Mouse (Mus musculus): ENCODE data around the gene Klrc3. TPM values are rescaled to one million over a fixed set of nuclear protein-coding genes. Genes with fewer than 3 reads are reported as not detected.
"Not testable (repeated sequence)": the region's sequence is repeated elsewhere in the genome, so short reads cannot be mapped to it uniquely, and the experiment has no call there.

The Klrc3 gene
- not detected in 2 replicates for polyA plus RNA-seq (2015; fragmentation: Nextera tagmentation; extraction: Ambion mirVana)

DNA sequence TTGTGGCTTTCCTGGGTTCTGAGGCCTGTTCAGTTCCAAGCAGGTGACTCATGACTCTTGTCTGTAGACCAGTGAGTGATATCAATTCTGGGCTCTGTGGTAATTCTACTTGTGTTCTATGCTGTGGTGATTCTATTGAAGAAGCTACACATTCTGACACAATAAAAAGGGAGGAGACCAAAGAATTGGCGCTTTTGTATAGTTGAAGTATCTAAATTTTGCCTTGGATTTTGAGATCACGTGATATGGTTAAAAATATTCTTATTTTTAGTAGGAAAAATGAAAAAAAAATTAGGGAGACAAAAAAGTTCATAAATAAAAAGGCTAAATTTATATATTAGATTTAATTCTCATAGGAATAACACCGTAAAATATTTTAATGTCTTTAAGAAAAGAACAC is at the start of gene Klrc3:
TSS of gene Klrc3 (minus strand) at position 101 of the 400 bp plus-strand sequence.
- H3K36me3 ChIP-seq (replicated peaks): not testable (repeated sequence)
- WGBS: 88% methylated on average over 3 of the region's 3 CpGs

DNA sequence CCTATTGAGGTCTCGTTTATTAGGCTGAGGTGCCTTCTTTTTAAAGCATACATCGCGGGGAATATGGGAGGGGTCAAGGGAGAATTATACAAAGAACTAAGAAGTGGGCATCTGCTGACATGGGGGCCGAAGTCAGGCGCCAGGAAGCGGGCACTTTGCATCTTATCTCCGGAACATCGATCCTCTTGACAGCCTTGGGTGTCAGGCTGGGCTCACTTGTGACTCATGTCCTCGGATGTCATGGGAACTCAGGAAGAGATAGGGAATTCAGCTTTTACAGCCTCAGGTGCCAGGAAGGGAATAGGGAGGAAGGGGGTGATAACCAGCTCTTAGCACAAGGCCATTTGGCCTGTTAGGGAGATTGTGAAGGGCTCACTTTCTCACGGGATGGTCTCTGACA is 48.3 kb upstream of the Klrc3 start:
- not testable (repeated sequence) for H3K36me3 ChIP-seq (replicated peaks); H3K4me2 ChIP-seq; H3K4me1 ChIP-seq; H3K27me3 ChIP-seq (replicated peaks); H3K4me3 ChIP-seq; H3K9me3 ChIP-seq; ATAC-seq (replicated peaks); H3K9ac ChIP-seq; H3K27ac ChIP-seq
- 87% methylated on average over 10 of the region's 10 CpGs for WGBS

More for the DNA sequence above, at the start of gene Klrc3:
- not testable (repeated sequence) for H3K4me2 ChIP-seq; ATAC-seq (replicated peaks); H3K9ac ChIP-seq; H3K4me3 ChIP-seq; H3K4me1 ChIP-seq; H3K9me3 ChIP-seq; H3K27ac ChIP-seq; H3K27me3 ChIP-seq (replicated peaks)

DNA sequence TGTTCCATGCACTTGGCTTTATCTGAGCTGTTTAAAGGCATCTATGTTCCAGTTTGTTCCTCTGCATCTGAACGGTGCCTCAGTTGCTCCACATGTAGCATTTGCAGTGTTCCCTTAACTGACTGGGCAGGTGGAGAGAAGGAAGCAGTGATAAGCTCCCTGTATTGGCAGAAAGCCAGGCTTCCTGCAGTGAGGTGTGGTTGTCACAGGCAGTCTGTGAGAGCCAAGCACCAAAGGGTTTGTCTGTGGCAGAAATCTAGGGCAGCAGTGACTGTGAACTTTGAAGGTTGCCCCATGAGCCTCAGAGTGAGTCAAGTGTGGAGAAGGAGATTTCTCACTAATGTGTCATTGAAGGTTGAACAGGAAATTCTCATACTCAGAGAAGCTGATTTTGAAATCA is 37.2 kb upstream of the Klrc3 start:
- Histone ChIP-seq H3K36me3 (replicated peaks) (no peaks in the 10 kb centered on the region), H3K4me1 (no peaks in the 10 kb centered on the region), H3K27me3 (replicated peaks) (no peaks in the 10 kb centered on the region), H3K4me3 (no peak overlapping the region), H3K9me3 (no peaks in the 10 kb centered on the region), H3K9ac (no peak overlapping the region), H3K4me2 (no peak overlapping the region), H3K27ac (no peak overlapping the region)
- no peak for ATAC-seq (replicated peaks)
- WGBS: 68% methylated on average over 1 of the region's 1 CpGs

DNA sequence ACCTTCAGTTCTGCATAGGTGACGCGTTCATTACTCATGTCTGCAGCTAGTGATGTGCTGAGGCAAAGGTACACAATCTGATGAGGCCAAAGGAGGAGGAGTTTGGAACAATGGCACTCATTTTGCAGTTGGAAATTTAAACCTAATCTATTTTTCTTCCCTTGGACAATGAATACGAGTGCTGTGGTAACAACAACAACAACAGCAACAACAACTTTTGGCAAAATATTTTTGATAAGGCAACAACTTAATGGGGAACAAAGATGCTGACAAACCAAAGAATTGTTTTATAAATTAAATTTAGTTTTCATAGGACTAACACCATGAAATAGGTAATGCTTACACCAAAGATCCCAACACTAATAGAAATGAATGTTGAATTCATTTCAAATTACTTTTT is 35.7 kb upstream of the Klrc3 start, which contains the start of gene Klrc1:
TSS of gene Klrc1 (minus strand) at position 101 of the 400 bp plus-strand sequence.
- Histone ChIP-seq H3K36me3 (replicated peaks) (no peaks in the 10 kb centered on the region), H3K9me3 (no peaks in the 10 kb centered on the region), H3K27me3 (replicated peaks) (no peaks in the 10 kb centered on the region), H3K27ac (no peak within 1 kb of the TSS), H3K4me3 (no peak within 1 kb of the TSS), H3K9ac (no peak within 1 kb of the TSS), H3K4me2 (no peak within 1 kb of the TSS), H3K4me1 (no peaks in the 10 kb centered on the region)
- no peak for ATAC-seq (replicated peaks)
- WGBS: 80% methylated on average over 3 of the region's 3 CpGs

DNA sequence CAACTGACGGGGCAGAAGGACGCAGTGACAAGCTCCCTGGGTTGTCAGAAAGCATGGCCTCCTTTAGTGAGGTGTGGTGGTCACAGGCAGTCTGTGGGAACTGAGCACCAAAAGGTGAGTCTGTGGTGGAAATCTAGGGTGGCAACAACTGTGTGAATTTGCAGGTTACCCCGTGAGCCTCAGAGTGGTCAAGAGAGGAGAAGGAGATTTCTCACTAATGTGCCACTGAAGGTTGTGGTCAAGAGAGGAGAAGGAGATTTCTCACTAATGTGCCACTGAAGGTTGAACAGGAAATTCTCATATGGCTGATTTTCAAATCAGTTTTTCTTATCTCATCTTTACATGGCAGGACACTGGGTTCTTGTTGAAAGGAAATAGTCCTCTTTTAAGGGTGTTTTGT is 18.2 kb upstream of the Klrc3 start:
- not testable (repeated sequence) for H3K9ac ChIP-seq; H3K27ac ChIP-seq; H3K9me3 ChIP-seq; H3K27me3 ChIP-seq (replicated peaks); H3K4me3 ChIP-seq; H3K36me3 ChIP-seq (replicated peaks); H3K4me1 ChIP-seq; H3K4me2 ChIP-seq; ATAC-seq (replicated peaks)
- WGBS: no CpG with 5 or more reads among the region's 3 CpGs

DNA sequence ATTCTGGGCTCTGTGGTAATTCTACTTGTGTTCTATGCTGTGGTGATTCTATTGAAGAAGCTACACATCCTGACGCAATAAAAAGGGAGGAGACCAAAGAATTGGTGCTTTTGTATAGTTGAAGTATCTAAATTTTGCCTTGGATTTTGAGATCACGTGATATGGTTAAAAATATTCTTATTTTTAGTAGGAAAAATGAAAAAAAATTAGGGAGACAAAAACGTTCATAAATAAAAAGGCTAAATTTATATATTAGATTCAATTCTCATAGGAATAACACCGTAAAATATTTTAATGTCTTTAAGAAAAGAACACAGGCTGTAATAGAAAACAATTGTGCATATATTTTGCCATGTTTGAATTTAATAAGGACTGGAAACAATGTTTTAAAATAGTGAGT is 17.5 kb upstream of the Klrc3 start, which contains the start of gene Klrc2:
TSS of gene Klrc2 (minus strand) at position 101 of the 400 bp plus-strand sequence.
- not testable (repeated sequence) for H3K27me3 ChIP-seq (replicated peaks); H3K9me3 ChIP-seq; H3K9ac ChIP-seq; H3K4me2 ChIP-seq; ATAC-seq (replicated peaks); H3K4me1 ChIP-seq; H3K4me3 ChIP-seq; H3K27ac ChIP-seq; H3K36me3 ChIP-seq (replicated peaks)
- 75% methylated on average over 4 of the region's 4 CpGs for WGBS

DNA sequence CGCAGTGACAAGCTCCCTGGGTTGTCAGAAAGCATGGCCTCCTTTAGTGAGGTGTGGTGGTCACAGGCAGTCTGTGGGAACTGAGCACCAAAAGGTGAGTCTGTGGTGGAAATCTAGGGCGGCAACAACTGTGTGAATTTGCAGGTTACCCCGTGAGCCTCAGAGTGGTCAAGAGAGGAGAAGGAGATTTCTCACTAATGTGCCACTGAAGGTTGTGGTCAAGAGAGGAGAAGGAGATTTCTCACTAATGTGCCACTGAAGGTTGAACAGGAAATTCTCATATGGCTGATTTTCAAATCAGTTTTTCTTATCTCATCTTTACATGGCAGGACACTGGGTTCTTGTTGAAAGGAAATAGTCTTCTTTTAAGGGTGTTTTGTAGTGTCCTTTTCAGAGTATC is 917 bp upstream of the Klrc3 start:
- not testable (repeated sequence) for H3K36me3 ChIP-seq (replicated peaks)

DNA sequence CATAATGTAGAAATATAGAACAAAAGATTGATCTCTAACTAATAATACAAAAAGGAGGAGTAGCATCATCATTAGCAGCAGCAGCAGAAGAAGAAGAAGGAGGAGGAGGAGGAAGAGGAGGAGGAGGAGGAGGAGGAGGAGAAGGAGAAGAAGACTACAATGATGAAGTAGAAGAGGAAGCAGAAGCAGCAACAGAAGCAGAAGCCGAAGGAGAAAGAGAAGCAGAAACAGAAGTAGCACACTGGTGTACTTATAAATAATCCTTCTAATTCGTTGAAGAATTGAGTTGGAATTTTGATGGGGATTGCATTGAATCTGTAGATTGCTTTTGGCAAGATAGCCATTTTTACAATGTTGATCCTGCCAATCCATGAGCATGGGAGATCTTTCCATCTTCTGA is 12.1 kb downstream of the Klrc3 start:
- 83% methylated on average over 2 of the region's 2 CpGs for WGBS
- H3K9ac ChIP-seq; H3K4me1 ChIP-seq; ATAC-seq (replicated peaks); H3K27ac ChIP-seq; H3K9me3 ChIP-seq; H3K4me2 ChIP-seq; H3K27me3 ChIP-seq (replicated peaks); H3K4me3 ChIP-seq; H3K36me3 ChIP-seq (replicated peaks): not testable (repeated sequence)

More for the DNA sequence above, 917 bp upstream of the Klrc3 start:
- not testable (repeated sequence) for ATAC-seq (replicated peaks); H3K4me2 ChIP-seq; H3K27ac ChIP-seq; H3K4me1 ChIP-seq; H3K4me3 ChIP-seq; H3K9me3 ChIP-seq; H3K9ac ChIP-seq; H3K27me3 ChIP-seq (replicated peaks)
- WGBS: 100% methylated on average over 2 of the region's 3 CpGs

DNA sequence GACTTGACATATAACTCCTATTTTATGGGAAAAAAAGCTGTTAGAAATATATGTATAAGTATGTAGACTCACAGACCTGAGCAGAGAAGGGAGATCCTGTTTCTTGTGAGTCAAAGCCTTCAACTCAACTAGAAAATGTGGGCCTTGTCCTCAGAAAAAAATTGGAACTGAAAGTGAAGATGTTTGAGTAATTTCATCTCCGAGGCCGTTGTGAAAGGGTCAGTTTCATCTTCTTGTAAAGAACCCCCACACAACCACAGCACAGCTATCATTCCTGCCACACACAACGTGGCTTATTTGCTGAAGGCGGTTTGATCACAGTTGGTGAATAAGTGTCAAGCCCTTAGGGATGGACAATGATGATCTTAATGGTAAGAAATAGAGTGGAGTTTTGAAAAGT is 19.4 kb downstream of the Klrc3 start, which contains the start of gene Klrk1:
TSS of gene Klrk1 (minus strand) at position 130 of the 400 bp plus-strand sequence.
- H3K4me2 ChIP-seq: no peak within 1 kb of the TSS
- ATAC-seq (replicated peaks): no peak
- H3K27me3 ChIP-seq (replicated peaks): no peaks in the 10 kb centered on the region
- H3K27ac ChIP-seq: no peak within 1 kb of the TSS
- no peaks in the 10 kb centered on the region for H3K9me3 ChIP-seq
- no peak within 1 kb of the TSS for H3K9ac ChIP-seq
- no peaks in the 10 kb centered on the region for H3K36me3 ChIP-seq (replicated peaks)
- H3K4me3 ChIP-seq: no peak within 1 kb of the TSS
- H3K4me1 ChIP-seq: no peaks in the 10 kb centered on the region
- 83% methylated on average over 4 of the region's 4 CpGs for WGBS

DNA sequence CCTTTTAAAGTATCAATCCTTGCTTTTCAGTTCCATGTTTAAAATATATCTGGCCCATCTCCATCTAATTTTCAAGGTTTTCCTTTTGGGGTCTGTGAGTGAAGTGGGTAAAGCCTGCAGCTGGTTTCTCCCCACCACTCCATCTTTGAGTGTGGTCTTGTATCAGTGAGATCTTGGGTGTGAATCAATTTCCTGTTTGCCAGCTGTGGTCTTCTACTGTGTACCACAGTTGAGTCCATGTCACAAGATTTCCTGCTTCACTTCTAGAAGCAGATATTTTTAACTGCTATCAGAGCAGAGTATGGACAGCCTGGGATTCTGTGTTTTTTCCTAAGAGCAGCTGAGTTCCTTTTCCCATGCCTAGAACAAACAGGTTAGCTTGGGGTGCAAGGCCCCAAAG is 34.8 kb downstream of the Klrc3 start:
- Histone ChIP-seq H3K9ac (no peak overlapping the region), H3K27ac (no peak overlapping the region), H3K4me3 (no peak overlapping the region), H3K27me3 (replicated peaks) (no peaks in the 10 kb centered on the region), H3K4me2 (no peak overlapping the region), H3K36me3 (replicated peaks) (no peaks in the 10 kb centered on the region), H3K4me1 (no peaks in the 10 kb centered on the region), H3K9me3 (no peaks in the 10 kb centered on the region)
- ATAC-seq (replicated peaks): no peak

DNA sequence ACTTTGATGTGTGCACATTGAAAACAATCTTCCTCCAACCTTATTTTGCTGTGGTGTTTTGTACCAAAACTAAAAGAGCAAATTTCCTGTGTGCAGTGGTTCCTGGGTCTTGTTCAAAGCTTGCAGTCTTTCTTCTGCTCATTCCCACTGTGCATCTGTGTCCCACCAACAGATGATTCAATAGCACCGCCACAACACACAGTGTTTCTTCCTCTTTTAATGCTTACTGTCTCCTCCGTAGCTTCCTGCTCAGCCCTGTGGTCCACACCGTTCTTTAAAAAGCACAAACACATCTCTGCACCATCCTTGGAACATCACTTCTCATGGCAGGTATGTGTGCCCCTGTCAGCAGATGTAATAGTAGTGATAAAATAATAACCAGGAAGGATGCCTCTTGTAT is 51.6 kb downstream of the Klrc3 start, which contains the start of gene Klrd1:
TSS of gene Klrd1 (plus strand) at position 275 of the 400 bp plus-strand sequence.
- WGBS: 80% methylated on average over 3 of the region's 3 CpGs
- Histone ChIP-seq H3K27me3 (replicated peaks) (no peaks in the 10 kb centered on the region), H3K36me3 (replicated peaks) (no peaks in the 10 kb centered on the region), H3K4me2 (no peak within 1 kb of the TSS), H3K9ac (no peak within 1 kb of the TSS), H3K4me3 (no peak within 1 kb of the TSS), H3K4me1 (no peaks in the 10 kb centered on the region), H3K27ac (no peak within 1 kb of the TSS), H3K9me3 (no peaks in the 10 kb centered on the region)
- no peak for ATAC-seq (replicated peaks)

Data from midbrain, embryonic 15.5 days (tissue).